Mouse (Mus musculus): ENCODE data around the gene Ccna1. TPM values are rescaled to one million over a fixed set of nuclear protein-coding genes. Genes with fewer than 3 reads are reported as not detected.
A peak's percentile ranks its signal among the peaks of the same experiment; 100 is the strongest.

Gene Ccna1
- polyA plus RNA-seq, 1 experiment from 2014 or later, result 2.4 TPM

- no peaks in the 10 kb centered on the region; the same call in none of the 2 replicates for H3K4me1 ChIP-seq (replicated peaks; ENCODE audit: control insufficient read depth, insufficient read depth, low read length)
- peaks cover 33% of the 10 kb centered on the region for H3K27me3 ChIP-seq (replicated peaks; ENCODE audit: control insufficient read depth, insufficient read depth, low read length)
- no peaks in the 10 kb centered on the region for H3K36me3 ChIP-seq (ENCODE audit: control insufficient read depth, insufficient read depth, low read length)
- peak overlapping the region; percentile 66 for H3K4me2 ChIP-seq
- H3K9ac ChIP-seq (ENCODE audit: low read depth, low read length), result no peak overlapping the region
- WGBS, result 9% methylated on average over 11 of the region's 11 CpGs
- H3K9me3 ChIP-seq (ENCODE audit: control insufficient read depth, low read length), result no peaks in the 10 kb centered on the region
- DNase-seq (ENCODE audit: low spot score) (no peak), ATAC-seq (replicated peaks; ENCODE audit: low FRiP score) (no peak)
- H3K4me3 ChIP-seq (ENCODE audit: low read depth, low read length), result peak overlapping the region; percentile 49
- no peak overlapping the region for H3K27ac ChIP-seq (ENCODE audit: low read depth, low read length)
Observed at GRCm38 (mm10) chr3:55055747-55056120, 433 bp upstream of the Ccna1 start.

DNA sequence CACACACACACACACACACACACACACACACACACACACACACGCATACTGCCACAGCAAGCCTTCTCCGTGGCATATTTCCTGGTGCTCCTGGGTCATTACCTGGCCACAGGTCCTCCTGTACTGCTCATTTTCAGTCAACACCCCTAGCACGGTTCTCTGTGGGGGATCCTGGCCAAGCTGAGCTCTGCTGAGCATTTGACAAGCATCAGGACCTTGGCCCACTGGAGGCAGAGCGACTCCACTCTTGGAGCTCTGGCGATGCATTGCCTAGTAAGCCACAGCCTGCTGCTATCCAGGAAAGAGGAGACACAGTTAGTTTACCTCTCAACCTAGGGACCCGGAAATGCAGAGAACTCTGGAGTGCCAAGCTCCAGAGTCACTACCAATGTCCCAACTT lies 1.1 kb downstream of the Ccna1 start:
- DNase-seq (ENCODE audit: low spot score) (no peak), ATAC-seq (replicated peaks; ENCODE audit: low FRiP score) (no peak)
- Histone ChIP-seq H3K9me3 (ENCODE audit: control insufficient read depth, low read length) (no peaks in the 10 kb centered on the region), H3K4me2 (peak overlapping the region; percentile 66), H3K4me3 (ENCODE audit: low read depth, low read length) (peak overlapping the region; percentile 49), H3K4me1 (replicated peaks; ENCODE audit: control insufficient read depth, insufficient read depth, low read length) (no peaks in the 10 kb centered on the region; the same call in none of the 2 replicates), H3K27me3 (replicated peaks; ENCODE audit: control insufficient read depth, insufficient read depth, low read length) (peaks cover 33% of the 10 kb centered on the region), H3K9ac (ENCODE audit: low read depth, low read length) (no peak overlapping the region), H3K27ac (ENCODE audit: low read depth, low read length) (no peak overlapping the region), H3K36me3 (ENCODE audit: control insufficient read depth, insufficient read depth, low read length) (no peaks in the 10 kb centered on the region)
- 44% methylated on average over 6 of the region's 6 CpGs for WGBS

DNA sequence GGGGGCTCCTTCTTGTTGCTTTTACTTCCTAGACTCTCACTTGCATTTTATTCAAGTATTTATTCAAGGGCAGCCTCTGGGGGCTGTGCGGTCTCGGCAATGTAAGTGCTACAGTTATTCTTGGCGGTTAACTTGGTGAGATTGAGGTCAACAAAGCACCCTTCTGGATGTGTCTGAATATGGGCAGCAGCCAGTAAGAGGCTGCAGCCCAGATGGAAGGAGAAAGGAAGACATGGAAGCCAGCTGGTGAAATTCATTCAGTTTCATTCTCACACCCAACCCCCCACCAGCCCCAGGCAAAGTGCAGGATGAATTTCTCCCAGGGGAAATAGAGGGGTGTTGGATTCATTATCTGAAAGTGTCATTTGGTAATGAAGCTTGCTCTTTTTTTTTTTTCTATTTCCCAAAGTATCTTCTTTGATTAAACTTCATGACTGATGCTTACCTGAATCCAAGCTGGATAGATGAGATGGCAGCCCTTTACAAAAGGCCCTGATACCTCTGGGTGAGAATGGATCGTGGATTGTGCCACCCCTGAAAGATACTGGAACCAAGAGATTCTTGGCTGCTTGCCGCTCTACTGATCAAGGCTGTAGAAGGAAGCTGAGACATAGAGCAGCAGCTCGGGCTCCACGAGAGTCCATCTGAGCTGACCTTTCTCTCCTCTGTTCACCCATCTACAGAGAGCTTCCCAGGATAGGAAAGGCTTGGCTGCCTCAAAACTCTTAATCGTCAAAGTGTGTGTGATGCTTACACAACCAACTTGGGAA lies 10.5 kb downstream of the Ccna1 start:
- H3K36me3 ChIP-seq (ENCODE audit: control insufficient read depth, insufficient read depth, low read length), result no peaks in the 10 kb centered on the region
- H3K4me2 ChIP-seq, result no peak overlapping the region
- WGBS, result 72% methylated on average over 8 of the region's 8 CpGs
- H3K9me3 ChIP-seq (ENCODE audit: control insufficient read depth, low read length), result no peaks in the 10 kb centered on the region
- H3K4me1 ChIP-seq (replicated peaks; ENCODE audit: control insufficient read depth, insufficient read depth, low read length), result no peaks in the 10 kb centered on the region
- H3K4me3 ChIP-seq (ENCODE audit: low read depth, low read length), result no peak overlapping the region
- no peak for ATAC-seq (replicated peaks; ENCODE audit: low FRiP score)
- no peaks in the 10 kb centered on the region for H3K27me3 ChIP-seq (replicated peaks; ENCODE audit: control insufficient read depth, insufficient read depth, low read length)
- no peak for DNase-seq (ENCODE audit: low spot score)
- no peak overlapping the region for H3K9ac ChIP-seq (ENCODE audit: low read depth, low read length)
- no peak overlapping the region for H3K27ac ChIP-seq (ENCODE audit: low read depth, low read length)

DNA sequence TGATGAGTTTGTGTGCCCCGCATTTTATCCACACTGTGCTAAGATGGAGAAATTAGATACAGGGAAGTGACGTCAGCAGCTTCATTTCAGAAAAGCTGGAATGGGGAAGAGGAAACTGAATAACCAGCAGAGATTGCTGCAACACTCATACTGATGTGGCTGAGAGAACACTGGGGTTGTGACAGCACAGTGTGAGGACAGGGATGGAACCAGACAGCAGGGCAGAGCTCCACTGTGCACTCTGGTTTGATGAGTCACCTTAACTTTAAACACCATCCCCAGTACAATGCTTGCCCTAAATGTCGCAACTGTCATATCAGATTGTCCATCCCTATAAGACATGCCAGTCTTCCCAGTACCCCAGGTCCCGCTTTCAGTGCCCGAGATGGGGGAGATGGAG lies 17.7 kb downstream of the Ccna1 start:
- H3K27ac ChIP-seq (ENCODE audit: low read depth, low read length), result no peak overlapping the region
- WGBS, result 81% methylated on average over 5 of the region's 5 CpGs
- H3K9me3 ChIP-seq (ENCODE audit: control insufficient read depth, low read length), result no peaks in the 10 kb centered on the region
- no peak overlapping the region for H3K9ac ChIP-seq (ENCODE audit: low read depth, low read length)
- DNase-seq (ENCODE audit: low spot score) (no peak), ATAC-seq (replicated peaks; ENCODE audit: low FRiP score) (no peak)
- H3K27me3 ChIP-seq (replicated peaks; ENCODE audit: control insufficient read depth, insufficient read depth, low read length), result no peaks in the 10 kb centered on the region
- H3K4me3 ChIP-seq (ENCODE audit: low read depth, low read length), result no peak overlapping the region
- no peaks in the 10 kb centered on the region for H3K36me3 ChIP-seq (ENCODE audit: control insufficient read depth, insufficient read depth, low read length)
- no peak overlapping the region for H3K4me2 ChIP-seq
- no peaks in the 10 kb centered on the region for H3K4me1 ChIP-seq (replicated peaks; ENCODE audit: control insufficient read depth, insufficient read depth, low read length)

DNA sequence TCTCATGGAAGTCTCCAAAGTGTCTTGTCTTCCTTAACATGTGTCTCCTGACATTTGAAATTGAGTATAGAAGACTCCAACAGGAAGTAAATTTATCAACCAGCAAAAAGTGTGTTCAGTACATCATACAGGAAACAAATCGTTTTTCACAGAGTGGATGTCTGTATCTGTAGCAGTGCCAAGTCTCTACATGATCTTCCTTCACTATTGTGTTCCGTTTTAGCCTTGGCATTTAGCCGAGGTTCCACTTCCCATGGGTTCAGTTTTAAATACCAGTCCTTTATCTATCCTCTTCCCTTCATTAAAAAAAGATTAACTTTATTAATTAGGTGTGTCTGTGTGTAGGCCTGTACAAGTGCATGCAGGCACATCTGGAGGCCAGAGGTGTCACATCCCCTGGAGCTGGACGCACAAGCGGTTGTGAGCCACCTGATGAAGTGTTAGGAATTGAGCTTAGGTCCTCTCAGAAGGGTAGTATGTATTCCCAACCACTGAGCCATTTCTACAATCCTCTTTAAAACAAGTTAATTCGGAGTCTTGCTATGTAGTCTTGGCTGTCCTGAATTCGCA lies 27.9 kb downstream of the Ccna1 start:
- Histone ChIP-seq H3K27ac (ENCODE audit: low read depth, low read length) (no peak overlapping the region), H3K36me3 (ENCODE audit: control insufficient read depth, insufficient read depth, low read length) (no peaks in the 10 kb centered on the region), H3K4me2 (no peak overlapping the region), H3K27me3 (replicated peaks; ENCODE audit: control insufficient read depth, insufficient read depth, low read length) (no peaks in the 10 kb centered on the region), H3K4me1 (replicated peaks; ENCODE audit: control insufficient read depth, insufficient read depth, low read length) (no peaks in the 10 kb centered on the region), H3K9me3 (ENCODE audit: control insufficient read depth, low read length) (no peaks in the 10 kb centered on the region), H3K4me3 (ENCODE audit: low read depth, low read length) (no peak overlapping the region), H3K9ac (ENCODE audit: low read depth, low read length) (no peak overlapping the region)
- DNase-seq (ENCODE audit: low spot score), result no peak
- 76% methylated on average over 7 of the region's 7 CpGs for WGBS
- ATAC-seq (replicated peaks; ENCODE audit: low FRiP score), result no peak

- DNase-seq (ENCODE audit: low spot score) (no peak), ATAC-seq (replicated peaks; ENCODE audit: low FRiP score) (no peak)
- Histone ChIP-seq H3K9me3 (ENCODE audit: control insufficient read depth, low read length) (no peaks in the 10 kb centered on the region), H3K27me3 (replicated peaks; ENCODE audit: control insufficient read depth, insufficient read depth, low read length) (no peaks in the 10 kb centered on the region), H3K4me3 (ENCODE audit: low read depth, low read length) (no peak overlapping the region), H3K9ac (ENCODE audit: low read depth, low read length) (no peak overlapping the region), H3K4me2 (no peak overlapping the region), H3K4me1 (replicated peaks; ENCODE audit: control insufficient read depth, insufficient read depth, low read length) (no peaks in the 10 kb centered on the region), H3K27ac (ENCODE audit: low read depth, low read length) (no peak overlapping the region), H3K36me3 (ENCODE audit: control insufficient read depth, insufficient read depth, low read length) (no peaks in the 10 kb centered on the region)
- 72% methylated on average over 3 of the region's 3 CpGs for WGBS
Observed at GRCm38 (mm10) chr3:55025502-55025901, 29.8 kb downstream of the Ccna1 start.

GRCm38 (mm10) chr3:55023347-55023746 lies 32.0 kb downstream of the Ccna1 start:
- H3K4me3 ChIP-seq (ENCODE audit: low read depth, low read length), result no peak overlapping the region
- no peaks in the 10 kb centered on the region for H3K4me1 ChIP-seq (replicated peaks; ENCODE audit: control insufficient read depth, insufficient read depth, low read length)
- no peak for DNase-seq (ENCODE audit: low spot score)
- no peak overlapping the region for H3K4me2 ChIP-seq
- no peak for ATAC-seq (replicated peaks; ENCODE audit: low FRiP score)
- 85% methylated on average over 1 of the region's 1 CpGs for WGBS
- no peaks in the 10 kb centered on the region for H3K36me3 ChIP-seq (ENCODE audit: control insufficient read depth, insufficient read depth, low read length)
- H3K9me3 ChIP-seq (ENCODE audit: control insufficient read depth, low read length), result no peaks in the 10 kb centered on the region
- H3K27ac ChIP-seq (ENCODE audit: low read depth, low read length), result no peak overlapping the region
- no peaks in the 10 kb centered on the region for H3K27me3 ChIP-seq (replicated peaks; ENCODE audit: control insufficient read depth, insufficient read depth, low read length)
- no peak overlapping the region for H3K9ac ChIP-seq (ENCODE audit: low read depth, low read length)

DNA sequence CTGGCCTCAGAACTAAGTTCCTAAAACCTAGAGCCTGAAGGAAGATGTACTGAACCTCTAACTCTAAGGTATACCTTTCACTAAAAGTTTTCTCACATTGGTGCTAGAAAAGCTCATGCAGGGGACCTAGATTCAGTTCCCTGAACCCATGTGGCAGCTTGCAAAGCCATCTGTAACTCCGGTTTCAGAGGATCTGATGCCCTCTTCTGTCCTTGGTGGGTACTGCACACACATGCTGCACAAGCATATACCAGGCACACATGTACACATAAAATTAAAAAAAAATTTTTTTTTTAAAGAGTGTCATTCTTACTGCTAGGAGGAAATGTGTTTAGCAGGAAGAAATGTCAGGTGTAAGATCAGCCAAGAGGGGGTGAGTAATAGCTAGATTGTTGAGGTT lies 33.1 kb downstream of the Ccna1 start:
- WGBS, result 60% methylated on average over 1 of the region's 1 CpGs
- no peak for ATAC-seq (replicated peaks; ENCODE audit: low FRiP score)
- Histone ChIP-seq H3K27me3 (replicated peaks; ENCODE audit: control insufficient read depth, insufficient read depth, low read length) (no peaks in the 10 kb centered on the region), H3K9me3 (ENCODE audit: control insufficient read depth, low read length) (no peaks in the 10 kb centered on the region), H3K4me3 (ENCODE audit: low read depth, low read length) (no peak overlapping the region), H3K36me3 (ENCODE audit: control insufficient read depth, insufficient read depth, low read length) (no peaks in the 10 kb centered on the region), H3K4me2 (no peak overlapping the region), H3K9ac (ENCODE audit: low read depth, low read length) (no peak overlapping the region), H3K27ac (ENCODE audit: low read depth, low read length) (no peak overlapping the region), H3K4me1 (replicated peaks; ENCODE audit: control insufficient read depth, insufficient read depth, low read length) (no peaks in the 10 kb centered on the region)
- no peak for DNase-seq (ENCODE audit: low spot score)

- 65% methylated on average over 4 of the region's 4 CpGs for WGBS
Observed at GRCm38 (mm10) chr3:55012536-55012935, 42.8 kb downstream of the Ccna1 start.

More at GRCm38 (mm10) chr3:55012536-55012935, 42.8 kb downstream of the Ccna1 start:
- Histone ChIP-seq H3K4me1 (replicated peaks; ENCODE audit: control insufficient read depth, insufficient read depth, low read length) (no peaks in the 10 kb centered on the region), H3K27ac (ENCODE audit: low read depth, low read length) (no peak overlapping the region), H3K4me2 (no peak overlapping the region), H3K27me3 (replicated peaks; ENCODE audit: control insufficient read depth, insufficient read depth, low read length) (no peaks in the 10 kb centered on the region), H3K9me3 (ENCODE audit: control insufficient read depth, low read length) (no peaks in the 10 kb centered on the region), H3K9ac (ENCODE audit: low read depth, low read length) (no peak overlapping the region), H3K36me3 (ENCODE audit: control insufficient read depth, insufficient read depth, low read length) (no peaks in the 10 kb centered on the region), H3K4me3 (ENCODE audit: low read depth, low read length) (no peak overlapping the region)
- no peak for ATAC-seq (replicated peaks; ENCODE audit: low FRiP score)
- no peak for DNase-seq (ENCODE audit: low spot score)

All from liver, embryonic 11.5 days (tissue).